ENCODE assay signal across 27 mouse cellular contexts in genomic region chr3:70288590-70289388, GRCm38 (mm10).
DNase-seq lines count a peak whose midpoint lies in the region; ATAC-seq and TF ChIP-seq lines count a peak whose summit lies in the region.
"Had no signal": no experiment of that assay in that cellular context is flagged by ENCODE, and none has a peak within 500 bp of the region (broad histone marks: within the 10 kb centered on the region; RNA-seq: fewer than 3 reads in every experiment).

No protein-coding gene starts in this region.

- H3K4me1 ChIP-seq in hindbrain, embryonic 13.5 days (replicated peaks): no peaks in the 10 kb centered on the region
- H3K4me1 ChIP-seq in hindbrain, postnatal 0 days (ENCODE audit: insufficient read depth, low read length): no peaks in the 10 kb centered on the region
- H3K4me1 ChIP-seq in embryonic facial prominence, embryonic 12.5 days: 0 out of 2 replicates have a peak, but pooled peaks cover 3% of the 10 kb centered on the region
- peaks cover 6% of the 10 kb centered on the region for H3K4me1 ChIP-seq in limb, embryonic 13.5 days
- H3K4me1 ChIP-seq: embryonic facial prominence, embryonic 13.5 days; heart, embryonic 15.5 days; hindbrain, embryonic 15.5 days had no signal

- 47% methylated on average over 7 of the region's 7 CpGs for WGBS in hindbrain, embryonic 13.5 days
- WGBS in hindbrain, postnatal 0 days: 48% methylated on average over 7 of the region's 7 CpGs
- 52% methylated on average over 7 of the region's 7 CpGs for WGBS in embryonic facial prominence, embryonic 12.5 days
- WGBS in limb, embryonic 13.5 days: 40% methylated on average over 7 of the region's 7 CpGs

- no peak for DNase-seq in hindbrain, postnatal 0 days (ENCODE audit: low spot score)
- DNase-seq in embryo, embryonic 10.5 days (ENCODE audit: low spot score): peak; percentile 18
- no peak for DNase-seq in spleen, postnatal 10 days (ENCODE audit: low spot score in 2 of 2)
- DNase-seq in c-Kit-positive CD71-positive TER-119-positive erythroid progenitor cells, embryonic 14.5 days (ENCODE audit: low spot score): no peak
- DNase-seq: adrenal gland, postnatal 36 days; B cell, adult 2 months; cerebellum, adult 11-12 months; cerebellum, postnatal 14 days; gastrocnemius, postnatal 36 days; heart, postnatal 4 days; kidney, adult 9 months; kidney, postnatal 14 days; layer of hippocampus, postnatal 36 days; lung, postnatal 4 days; right cerebral cortex, postnatal 14 days had no signal

- no peaks in the 10 kb centered on the region for H3K9me3 ChIP-seq in hindbrain, embryonic 13.5 days
- no peaks in the 10 kb centered on the region for H3K9me3 ChIP-seq in hindbrain, postnatal 0 days (ENCODE audit: low read length)
- no peaks in the 10 kb centered on the region for H3K9me3 ChIP-seq in embryonic facial prominence, embryonic 12.5 days
- H3K9me3 ChIP-seq in limb, embryonic 13.5 days: no peaks in the 10 kb centered on the region
- H3K9me3 ChIP-seq: embryonic facial prominence, embryonic 13.5 days; G1E; heart, embryonic 15.5 days; hindbrain, embryonic 15.5 days; neural tube, embryonic 13.5 days had no signal

- no peak overlapping the region for H3K9ac ChIP-seq in hindbrain, embryonic 13.5 days
- no peak overlapping the region for H3K9ac ChIP-seq in hindbrain, postnatal 0 days (replicated peaks; ENCODE audit: low read length)
- no peak overlapping the region for H3K9ac ChIP-seq in embryonic facial prominence, embryonic 12.5 days
- no peak overlapping the region for H3K9ac ChIP-seq in limb, embryonic 13.5 days
- H3K9ac ChIP-seq: embryonic facial prominence, embryonic 13.5 days; heart, embryonic 15.5 days; hindbrain, embryonic 15.5 days; neural tube, embryonic 13.5 days had no signal

- no peaks in the 10 kb centered on the region for H3K27me3 ChIP-seq in hindbrain, embryonic 13.5 days
- no peaks in the 10 kb centered on the region for H3K27me3 ChIP-seq in hindbrain, postnatal 0 days (ENCODE audit: insufficient read depth, low read length)
- H3K27me3 ChIP-seq in embryonic facial prominence, embryonic 12.5 days: no peaks in the 10 kb centered on the region
- H3K27me3 ChIP-seq in limb, embryonic 13.5 days: no peaks in the 10 kb centered on the region
- H3K27me3 ChIP-seq: CH12.LX; embryonic facial prominence, embryonic 13.5 days; heart, embryonic 15.5 days; hindbrain, embryonic 15.5 days; neural tube, embryonic 13.5 days; Patski had no signal

- ATAC-seq in hindbrain, embryonic 13.5 days (ENCODE audit: low FRiP score): 0 out of 2 replicates have a peak, but pooled peaks have one; percentile 36
- no peak for ATAC-seq in hindbrain, postnatal 0 days
- ATAC-seq in embryonic facial prominence, embryonic 12.5 days (ENCODE audit: insufficient number of reproducible peaks, insufficient read depth, low FRiP score, low TSS enrichment): 0 out of 2 replicates have a peak, but pooled peaks have one; percentile 52
- ATAC-seq in limb, embryonic 13.5 days (ENCODE audit: low FRiP score, low read depth): peak; percentile 75; the same call in 1 of the 2 replicates
- ATAC-seq in inflammation-experienced regulatory T-cells, adult 6 months: no peak
- ATAC-seq: intestine, embryonic 16.5 days; Patski had no signal

- H3K4me2 ChIP-seq in hindbrain, embryonic 13.5 days: no peak overlapping the region
- H3K4me2 ChIP-seq in hindbrain, postnatal 0 days (ENCODE audit: low read depth, low read length): no peak overlapping the region
- H3K4me2 ChIP-seq in embryonic facial prominence, embryonic 12.5 days (replicated peaks): no peak overlapping the region
- H3K4me2 ChIP-seq in limb, embryonic 13.5 days (replicated peaks): no peak overlapping the region
- H3K4me2 ChIP-seq: embryonic facial prominence, embryonic 13.5 days; heart, embryonic 15.5 days; hindbrain, embryonic 15.5 days; neural tube, embryonic 13.5 days had no signal

- TF ChIP-seq CTCF in hindbrain, postnatal 0 days (IDR thresholded peaks at IDR 0.05; ENCODE audit: low read depth): no peak

- no peak overlapping the region for H3K4me3 ChIP-seq in hindbrain, embryonic 13.5 days
- H3K4me3 ChIP-seq in hindbrain, postnatal 0 days (ENCODE audit: low read length): no peak overlapping the region
- no peak overlapping the region for H3K4me3 ChIP-seq in embryonic facial prominence, embryonic 12.5 days
- no peak overlapping the region for H3K4me3 ChIP-seq in limb, embryonic 13.5 days
- H3K4me3 ChIP-seq: embryonic facial prominence, embryonic 13.5 days; heart, embryonic 15.5 days; hindbrain, embryonic 15.5 days; neural tube, embryonic 13.5 days had no signal

- H3K27ac ChIP-seq in hindbrain, embryonic 13.5 days: no peak overlapping the region
- H3K27ac ChIP-seq in hindbrain, postnatal 0 days: no peak overlapping the region
- no peak overlapping the region for H3K27ac ChIP-seq in embryonic facial prominence, embryonic 12.5 days
- H3K27ac ChIP-seq in limb, embryonic 13.5 days: no peak overlapping the region
- H3K27ac ChIP-seq: embryonic facial prominence, embryonic 13.5 days; heart, embryonic 15.5 days; hindbrain, embryonic 15.5 days; neural tube, embryonic 13.5 days had no signal

- H3K36me3 ChIP-seq in hindbrain, embryonic 13.5 days: no peaks in the 10 kb centered on the region
- H3K36me3 ChIP-seq in hindbrain, postnatal 0 days (ENCODE audit: insufficient read depth, low read length): no peaks in the 10 kb centered on the region
- no peaks in the 10 kb centered on the region for H3K36me3 ChIP-seq in embryonic facial prominence, embryonic 12.5 days
- no peaks in the 10 kb centered on the region for H3K36me3 ChIP-seq in limb, embryonic 13.5 days
- H3K36me3 ChIP-seq: embryonic facial prominence, embryonic 13.5 days; G1E; heart, embryonic 15.5 days; hindbrain, embryonic 15.5 days; neural tube, embryonic 13.5 days had no signal

Comparison
In these comparisons a context has a peak if more than half of its experiments do, and no peak if none do; other contexts are left out.
1. ATAC-seq: peak in hindbrain, embryonic 13.5 days (single experiment), embryonic facial prominence, embryonic 12.5 days (single experiment) and limb, embryonic 13.5 days (single experiment); none in hindbrain, postnatal 0 days (single experiment) and inflammation-experienced regulatory T-cells, adult 6 months (single experiment).